Mouse (Mus musculus) embryonic fibroblast, embryonic 13.5 days (primary cell): Measurements from ENCODE around the gene Supt3. TPM values are rescaled to one million over a fixed set of nuclear protein-coding genes. Genes with fewer than 3 reads are reported as not detected.

Source experiments
- H3K27ac ChIP-seq: 2 replicates; pipeline ENCODE4 v1.5.1; 2012; ENCODE audit warnings: low read length, control low read depth, inconsistent platforms; ENCODE audit not compliant: insufficient read depth
- H3K4me1 ChIP-seq: 2 replicates; pipeline ENCODE4 v1.6.1; 2011; ENCODE audit warnings: low read length; ENCODE audit not compliant: control insufficient read depth, insufficient read depth
- H3K4me3 ChIP-seq: 2 replicates; pipeline ENCODE4 v1.5.1; 2011; ENCODE audit warnings: mild to moderate bottlenecking, control low read depth, low read length; ENCODE audit not compliant: insufficient read depth
- CTCF ChIP-seq: IDR thresholded peaks from 2 replicates; pipeline ENCODE4 v1.5.1; 2011; ENCODE audit warnings: mild to moderate bottlenecking, control low read depth, low read length, moderate library complexity, borderline replicate concordance; ENCODE audit not compliant: insufficient read depth
- POLR2A ChIP-seq: IDR thresholded peaks from 2 replicates; pipeline ENCODE4 v1.6.1; 2011; ENCODE audit warnings: low read depth, mild to moderate bottlenecking, control low read depth, low read length, moderate library complexity
- polyA plus RNA-seq: library from polyadenylated mRNA; stranded (reverse); fragments of >200 nt; gene quantifications from 2 replicates; pipeline ENCODE4 v1.2.4, GENCODE M21; 2011; ENCODE audit warnings: low read depth; ENCODE audit not compliant: missing spikeins, insufficient read length

Supt3 gene
- polyA plus RNA-seq, 1 experiment: 20.7 TPM

GRCm38 (mm10) chr17:45045804-45046203 is 268.9 kb downstream of the Supt3 start:
- no peaks in the 10 kb centered on the region for H3K4me1 ChIP-seq
- H3K4me3 ChIP-seq: no peak overlapping the region
- H3K27ac ChIP-seq: no peak overlapping the region
- no peak for TF ChIP-seq CTCF
- no peak for TF ChIP-seq POLR2A

GRCm38 (mm10) chr17:45046583-45046982 is 269.6 kb downstream of the Supt3 start:
- no peak overlapping the region for H3K27ac ChIP-seq
- H3K4me1 ChIP-seq: no peaks in the 10 kb centered on the region
- H3K4me3 ChIP-seq: no peak overlapping the region
- TF ChIP-seq POLR2A (no peak), CTCF (no peak)

GRCm38 (mm10) chr17:45047236-45047635 is 270.3 kb downstream of the Supt3 start:
- H3K4me3 ChIP-seq: no peak overlapping the region
- TF ChIP-seq POLR2A (no peak), CTCF (no peak)
- H3K4me1 ChIP-seq: no peaks in the 10 kb centered on the region
- no peak overlapping the region for H3K27ac ChIP-seq

- no peak overlapping the region for H3K4me3 ChIP-seq
- TF ChIP-seq POLR2A (no peak), CTCF (no peak)
- H3K4me1 ChIP-seq: no peaks in the 10 kb centered on the region; the same call in 1 of the 2 replicates
- H3K27ac ChIP-seq: no peak overlapping the region
These were observed 275.0 kb downstream of the Supt3 start for GRCm38 (mm10) chr17:45051971-45052370.

GRCm38 (mm10) chr17:45053371-45053770 is 276.4 kb downstream of the Supt3 start:
- TF ChIP-seq POLR2A (no peak), CTCF (no peak)
- H3K4me1 ChIP-seq: no peaks in the 10 kb centered on the region; the same call in 1 of the 2 replicates

GRCm38 (mm10) chr17:45054526-45054925 is 277.6 kb downstream of the Supt3 start:
- no peaks in the 10 kb centered on the region; the same call in 1 of the 2 replicates for H3K4me1 ChIP-seq

More at GRCm38 (mm10) chr17:45053371-45053770, 276.4 kb downstream of the Supt3 start:
- H3K27ac ChIP-seq: no peak overlapping the region
- no peak overlapping the region for H3K4me3 ChIP-seq

GRCm38 (mm10) chr17:45056894-45057293 is 279.9 kb downstream of the Supt3 start:
- Histone ChIP-seq H3K4me1 (no peaks in the 10 kb centered on the region; the same call in 1 of the 2 replicates), H3K4me3 (no peak overlapping the region), H3K27ac (no peak overlapping the region)
- no peak for TF ChIP-seq CTCF

More at GRCm38 (mm10) chr17:45054526-45054925, 277.6 kb downstream of the Supt3 start:
- TF ChIP-seq CTCF (no peak), POLR2A (no peak)
- Histone ChIP-seq H3K4me3 (no peak overlapping the region), H3K27ac (peak overlapping the region; percentile 32; the same call in 1 of the 2 replicates)

GRCm38 (mm10) chr17:45057780-45058179 is 280.8 kb downstream of the Supt3 start:
- H3K4me3 ChIP-seq: no peak overlapping the region
- TF ChIP-seq POLR2A: no peak
- TF ChIP-seq CTCF: no peak
- no peaks in the 10 kb centered on the region; the same call in 1 of the 2 replicates for H3K4me1 ChIP-seq
- no peak overlapping the region for H3K27ac ChIP-seq

GRCm38 (mm10) chr17:45058566-45059363 is 281.8 kb downstream of the Supt3 start:
- TF ChIP-seq POLR2A: no peak
- H3K4me3 ChIP-seq: no peak overlapping the region
- H3K4me1 ChIP-seq: peaks cover 2% of the 10 kb centered on the region

GRCm38 (mm10) chr17:45063776-45064175 is 286.8 kb downstream of the Supt3 start:
- TF ChIP-seq CTCF: no peak
- no peak for TF ChIP-seq POLR2A
- Histone ChIP-seq H3K4me1 (peaks cover 8% of the 10 kb centered on the region), H3K27ac (peak overlapping the region; percentile 42), H3K4me3 (no peak overlapping the region)

More at GRCm38 (mm10) chr17:45058566-45059363, 281.8 kb downstream of the Supt3 start:
- no peak overlapping the region for H3K27ac ChIP-seq
